In the genomic region with DNA sequence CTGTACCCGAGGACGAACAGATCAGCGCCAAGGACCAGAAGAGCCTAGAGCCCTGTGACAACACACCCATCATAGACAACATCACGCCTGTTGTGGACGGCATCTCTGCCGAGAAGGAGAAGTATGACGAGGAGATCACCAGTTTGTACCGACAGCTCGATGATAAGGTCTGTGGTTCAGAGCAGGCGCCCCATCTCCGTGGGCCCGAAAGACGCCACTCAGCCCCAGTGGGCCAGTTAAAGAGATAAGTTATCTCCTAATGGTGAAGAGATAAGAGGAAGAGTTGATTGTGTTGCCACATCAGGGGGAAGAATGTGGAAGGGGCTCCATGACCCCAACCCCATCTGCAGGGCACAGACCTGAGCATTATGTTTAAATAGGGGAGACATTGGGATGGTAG, we compare ENCODE assay signal across 14 mouse cellular contexts.
A peak's percentile ranks its signal among the peaks of the same experiment; 100 is the strongest.
DNase-seq lines count a peak whose midpoint lies in the region; ATAC-seq and TF ChIP-seq lines count a peak whose summit lies in the region.
"Had no signal": no experiment of that assay in that cellular context is flagged by ENCODE, and none has a peak within 500 bp of the region (broad histone marks: within the 10 kb centered on the region; RNA-seq: fewer than 3 reads in every experiment).

No protein-coding gene starts in this region.

- TF ChIP-seq POLR2A in MEL (IDR thresholded peaks at IDR 0.05; ENCODE audit: control insufficient read depth in 1 of 2, insufficient read depth in 1 of 2, low read depth in 1 of 2, low read length in 2 of 2, poor library complexity in 1 of 2) = no peak

- no peak overlapping the region for H3K27ac ChIP-seq in heart, embryonic 14.5 days (replicated peaks in 1 of 2; ENCODE audit: control insufficient read depth in 1 of 2, insufficient read depth in 1 of 2, low read depth in 2 of 2, low read length in 2 of 2)
- no peak overlapping the region; the same call in 1 of the 2 replicates for H3K27ac ChIP-seq in MEL (ENCODE audit: control insufficient read depth, low read depth, low read length)
- H3K27ac ChIP-seq in forebrain, embryonic 14.5 days (ENCODE audit: low read depth, low read length) = peak overlapping the region; percentile 61; the same call in 1 of the 2 replicates
- peak overlapping the region; percentile 83 for H3K27ac ChIP-seq in midbrain, embryonic 15.5 days

- H3K27me3 ChIP-seq in heart, embryonic 14.5 days (ENCODE audit: control insufficient read depth, insufficient read depth, low read length) = no peaks in the 10 kb centered on the region
- H3K27me3 ChIP-seq in MEL (ENCODE audit: control insufficient read depth in 1 of 2, insufficient read depth in 2 of 2, low read length in 2 of 2) = no peaks in the 10 kb centered on the region
- H3K27me3 ChIP-seq in forebrain, embryonic 14.5 days (replicated peaks; ENCODE audit: control insufficient read depth, insufficient read depth, low read length) = no peaks in the 10 kb centered on the region
- no peaks in the 10 kb centered on the region for H3K27me3 ChIP-seq in midbrain, embryonic 15.5 days (replicated peaks)

- peaks cover 13 to 14% of the 10 kb centered on the region in 2 experiments for H3K4me1 ChIP-seq in heart, embryonic 14.5 days (ENCODE audit: control insufficient read depth in 2 of 2, insufficient read depth in 2 of 2, low read length in 2 of 2)
- H3K4me1 ChIP-seq in MEL (ENCODE audit: control insufficient read depth in 1 of 2, insufficient read depth in 2 of 2, low read length in 2 of 2) = peaks cover 8 to 18% of the 10 kb centered on the region in 2 experiments
- peaks cover 55% of the 10 kb centered on the region for H3K4me1 ChIP-seq in forebrain, embryonic 14.5 days (ENCODE audit: control insufficient read depth, insufficient read depth, low read length)
- peaks cover 71% of the 10 kb centered on the region for H3K4me1 ChIP-seq in midbrain, embryonic 15.5 days

- H3K36me3 ChIP-seq in heart, embryonic 14.5 days (ENCODE audit: control insufficient read depth, insufficient read depth, low read length) = no peaks in the 10 kb centered on the region
- peaks cover 0 to 7% of the 10 kb centered on the region in 2 experiments; a peak in 2 of 4 replicates for H3K36me3 ChIP-seq in MEL (ENCODE audit: control insufficient read depth in 1 of 2, insufficient read depth in 2 of 2, low read length in 2 of 2)
- peaks cover 40% of the 10 kb centered on the region for H3K36me3 ChIP-seq in forebrain, embryonic 14.5 days (ENCODE audit: control insufficient read depth, insufficient read depth, low read length)
- peaks cover 8% of the 10 kb centered on the region; the same call in 1 of the 2 replicates for H3K36me3 ChIP-seq in midbrain, embryonic 15.5 days (replicated peaks)

- H3K4me3 ChIP-seq in heart, embryonic 14.5 days (ENCODE audit: control insufficient read depth in 1 of 2, insufficient read depth in 1 of 2, low read depth in 1 of 2, low read length in 2 of 2) = no peak overlapping the region
- peak overlapping the region; percentile 3 to 7; a peak in 3 of 4 replicates for H3K4me3 ChIP-seq in MEL (ENCODE audit: control insufficient read depth in 1 of 2, insufficient read depth in 1 of 2, low read depth in 2 of 2, low read length in 2 of 2)
- no peak overlapping the region for H3K4me3 ChIP-seq in forebrain, embryonic 14.5 days (ENCODE audit: low read depth, low read length)
- no peak overlapping the region for H3K4me3 ChIP-seq in midbrain, embryonic 15.5 days

- H3K79me2 ChIP-seq in MEL (ENCODE audit: control insufficient read depth, insufficient read depth, low read length, poor library complexity) = no peaks in the 10 kb centered on the region

- WGBS in heart, embryonic 14.5 days = 26% methylated on average over 13 of the region's 13 CpGs
- whole genome bisulfite sequencing in forebrain, embryonic 14.5 days = 59% methylated on average over 13 of the region's 13 CpGs
- 75% methylated on average over 13 of the region's 13 CpGs for WGBS in midbrain, embryonic 15.5 days

- no peaks in the 10 kb centered on the region for H3K9me3 ChIP-seq in heart, embryonic 14.5 days (ENCODE audit: control insufficient read depth, low read length)
- no peaks in the 10 kb centered on the region for H3K9me3 ChIP-seq in MEL (replicated peaks; ENCODE audit: insufficient read depth, low read length)
- no peaks in the 10 kb centered on the region for H3K9me3 ChIP-seq in forebrain, embryonic 14.5 days (replicated peaks; ENCODE audit: control insufficient read depth, low read length)
- no peaks in the 10 kb centered on the region for H3K9me3 ChIP-seq in midbrain, embryonic 15.5 days

- H3K4me2 ChIP-seq in heart, embryonic 14.5 days (ENCODE audit: low read length) = 0 out of 2 replicates have a peak overlapping the region, but pooled peaks have one; percentile 2
- 0 out of 2 replicates have a peak overlapping the region, but pooled peaks have one; percentile 5 for H3K4me2 ChIP-seq in forebrain, embryonic 14.5 days (ENCODE audit: low read length)
- H3K4me2 ChIP-seq in midbrain, embryonic 15.5 days = no peak overlapping the region
- H3K4me2 ChIP-seq: lung, embryonic 14.5 days had no signal

- no peak for DNase-seq in heart, postnatal 14 days
- peak; percentile 66 for DNase-seq in MEL (ENCODE audit: low read depth, low spot score)
- no peak for DNase-seq in forebrain, embryonic 14.5 days (ENCODE audit: low spot score)
- no peak for DNase-seq in layer of hippocampus, postnatal 36 days
- no peak for DNase-seq in cerebellum, adult 18-20 months
- DNase-seq: adrenal gland, postnatal 14 days; cerebellum, postnatal 14 days; gastrocnemius, postnatal 14 days; liver; lung, embryonic 14.5 days; right cerebral cortex, adult 18-20 months had no signal

- no peak for TF ChIP-seq CTCF in MEL (IDR thresholded peaks at IDR 0.05 in 2 of 3, conservative IDR thresholded peaks at IDR 0.05 in 1 of 3; ENCODE audit: control insufficient read depth in 1 of 3, insufficient read depth in 1 of 3, low read depth in 2 of 3, low read length in 3 of 3, poor library complexity in 1 of 3, severe bottlenecking in 1 of 3)

- intact Hi-C loops in heart, postnatal 14 days (cut with DNase I) = no loop called here

- peak; percentile 64 to 69; a peak in 3 of 4 replicates for TF ChIP-seq EP300 in MEL (IDR thresholded peaks at IDR 0.05; ENCODE audit: low read depth in 1 of 2, low read length in 2 of 2)

- ATAC-seq in heart, embryonic 14.5 days (ENCODE audit: insufficient number of reproducible peaks, insufficient read depth, low FRiP score, low read depth) = no peak
- no peak for ATAC-seq in forebrain, embryonic 14.5 days
- ATAC-seq in midbrain, embryonic 15.5 days (replicated peaks) = no peak
- ATAC-seq: intestine, postnatal 0 days had no signal

- TF ChIP-seq RAD21 in MEL (IDR thresholded peaks at IDR 0.05; ENCODE audit: low read depth, low read length) = no peak

- no peak overlapping the region for H3K9ac ChIP-seq in heart, embryonic 14.5 days (ENCODE audit: low read length)
- H3K9ac ChIP-seq in MEL (ENCODE audit: control insufficient read depth, low read depth, low read length, poor library complexity, severe bottlenecking) = no peak overlapping the region
- peak overlapping the region; percentile 26; the same call in 1 of the 2 replicates for H3K9ac ChIP-seq in forebrain, embryonic 14.5 days (ENCODE audit: low read length)
- H3K9ac ChIP-seq in midbrain, embryonic 15.5 days = no peak overlapping the region
- H3K9ac ChIP-seq: lung, embryonic 14.5 days had no signal

TF ChIP-seq in MEL, 35 proteins besides CTCF, POLR2A, EP300 and RAD21:
- TF ChIP-seq BHLHE40 (IDR thresholded peaks at IDR 0.05; ENCODE audit: borderline replicate concordance, low read depth, low read length) = no peak; the same call in 1 of the 2 replicates
- TF ChIP-seq POLR2AphosphoS5 (IDR thresholded peaks at IDR 0.05; ENCODE audit: borderline replicate concordance, low read depth, low read length) = no peak
- TF ChIP-seq MYB (IDR thresholded peaks at IDR 0.05; ENCODE audit: low read depth, low read length) = no peak
- no peak for TF ChIP-seq HCFC1 (IDR thresholded peaks at IDR 0.05; ENCODE audit: low read depth, low read length)
- no peak for TF ChIP-seq ZNF384 (IDR thresholded peaks at IDR 0.05; ENCODE audit: low read depth, low read length)
- TF ChIP-seq ELF1 (IDR thresholded peaks at IDR 0.05; ENCODE audit: low read depth, low read length) = no peak; the same call in 1 of the 2 replicates
- TF ChIP-seq TCF12 (IDR thresholded peaks at IDR 0.05; ENCODE audit: low read depth, low read length) = peak; percentile 60
- TF ChIP-seq ETS1 (IDR thresholded peaks at IDR 0.05; ENCODE audit: low read depth, low read length) = no peak; the same call in none of the 2 replicates
- TF ChIP-seq E2F4 (IDR thresholded peaks at IDR 0.05; ENCODE audit: borderline replicate concordance, low read depth, low read length) = no peak
- TF ChIP-seq SIN3A (IDR thresholded peaks at IDR 0.05; ENCODE audit: low read length) = 0 out of 2 replicates have a peak, but pooled peaks have one; percentile 29
- TF ChIP-seq TBP (IDR thresholded peaks at IDR 0.05; ENCODE audit: low read depth, low read length) = no peak
- TF ChIP-seq KAT2A (conservative IDR thresholded peaks at IDR 0.05; ENCODE audit: low read depth, low read length) = no peak
- TF ChIP-seq GATA1 (IDR thresholded peaks at IDR 0.05; ENCODE audit: low read depth, low read length) = peak; percentile 76
- TF ChIP-seq MEF2A (IDR thresholded peaks at IDR 0.05; ENCODE audit: extremely low read depth, insufficient replicate concordance, low read depth, low read length, poor library complexity, severe bottlenecking) = no peak
- no peak for TF ChIP-seq NRF1 (IDR thresholded peaks at IDR 0.05; ENCODE audit: insufficient read depth, low read depth, low read length, poor library complexity, severe bottlenecking)
- no peak for TF ChIP-seq MAZ (IDR thresholded peaks at IDR 0.05; ENCODE audit: low read depth, low read length)
- TF ChIP-seq USF1 (IDR thresholded peaks at IDR 0.05; ENCODE audit: low read depth, low read length) = no peak
- no peak for TF ChIP-seq ZC3H11A (IDR thresholded peaks at IDR 0.05; ENCODE audit: low read depth, low read length)
- peak; percentile 25; the same call in 1 of the 2 replicates for TF ChIP-seq RCOR1 (IDR thresholded peaks at IDR 0.05; ENCODE audit: low read depth, low read length)
- no peak for TF ChIP-seq JUND (IDR thresholded peaks at IDR 0.05; ENCODE audit: low read depth, low read length)
- TF ChIP-seq CHD2 (IDR thresholded peaks at IDR 0.05; ENCODE audit: low read length) = no peak
- TF ChIP-seq CHD1 (IDR thresholded peaks at IDR 0.05; ENCODE audit: low read depth, low read length) = no peak
- no peak for TF ChIP-seq SMC3 (IDR thresholded peaks at IDR 0.05; ENCODE audit: low read depth, low read length)
TF ChIP-seq in MEL: peak in this region for 4.

Comparison
In these comparisons a context has a peak if more than half of its experiments do, and no peak if none do; other contexts are left out.
1. H3K27ac ChIP-seq: peak in forebrain, embryonic 14.5 days (single experiment) and midbrain, embryonic 15.5 days (single experiment); none in heart, embryonic 14.5 days (0 of 2) and MEL (single experiment).
2. H3K4me3 ChIP-seq: peak in MEL (2 of 2); none in heart, embryonic 14.5 days (0 of 2), forebrain, embryonic 14.5 days (single experiment) and midbrain, embryonic 15.5 days (single experiment).